Mouse (Mus musculus) intestine, postnatal 0 days (tissue): ENCODE data around the gene Snx30. TPM values are rescaled to one million over a fixed set of nuclear protein-coding genes. Genes with fewer than 3 reads are reported as not detected.
A peak's percentile ranks its signal among the peaks of the same experiment; 100 is the strongest.

Experiments
- ATAC-seq: fragments of 200-750 bp; cut with Nextera tagmentation; 2 replicates; pipeline ENCODE4 v1.8.0; 2017; ENCODE audit warnings: mild to moderate bottlenecking, moderate TSS enrichment, moderate library complexity
- H3K27ac ChIP-seq: fragments of 300-500 bp; sonication (generic); 2 replicates; pipeline ENCODE4 v1.5.1; 2014; ENCODE audit warnings: mild to moderate bottlenecking, low read depth, low read length, moderate library complexity
- H3K27me3 ChIP-seq: fragments of 300-500 bp; sonication (generic); replicated peaks from 2 replicates; pipeline ENCODE4 v1.6.1; 2014; ENCODE audit warnings: low read length, mixed read lengths; ENCODE audit not compliant: control insufficient read depth, insufficient read depth
- H3K36me3 ChIP-seq: fragments of 300-500 bp; sonication (generic); 2 replicates; pipeline ENCODE4 v1.6.1; 2014; ENCODE audit warnings: mild to moderate bottlenecking, moderate library complexity; ENCODE audit not compliant: control insufficient read depth, insufficient read depth
- H3K4me1 ChIP-seq: fragments of 300-500 bp; sonication (generic); replicated peaks from 2 replicates; pipeline ENCODE4 v1.6.1; 2014; ENCODE audit warnings: antibody characterized with exemption, low read length, mixed read lengths; ENCODE audit not compliant: control insufficient read depth, insufficient read depth
- H3K4me2 ChIP-seq: fragments of 300-500 bp; sonication (generic); replicated peaks from 2 replicates; pipeline ENCODE4 v1.6.1; 2014; ENCODE audit warnings: low read depth, mild to moderate bottlenecking, moderate library complexity
- H3K4me3 ChIP-seq: fragments of 300-500 bp; sonication (generic); 2 replicates; pipeline ENCODE4 v1.5.1; 2014; ENCODE audit warnings: low read depth, low read length
- H3K9ac ChIP-seq: fragments of 300-500 bp; sonication (generic); 2 replicates; pipeline ENCODE4 v1.6.1; 2014; ENCODE audit warnings: mild to moderate bottlenecking, low read depth, low read length
- H3K9me3 ChIP-seq: fragments of 300-500 bp; sonication (generic); 2 replicates; pipeline ENCODE4 v1.6.1; 2016; ENCODE audit warnings: mixed run types; ENCODE audit not compliant: control insufficient read depth
- CTCF ChIP-seq: sonication (generic); IDR thresholded peaks from 2 replicates; pipeline ENCODE4 v1.5.1; 2016; ENCODE audit warnings: low read depth, mild to moderate bottlenecking, control low read depth, antibody characterized with exemption, moderate library complexity
- WGBS: fragments of 180-500 bp; shearing (Covaris S2); extraction: QIAGEN DNeasy Blood & Tissue Kit; methylation state at CpG from one replicate; pipeline ENCODE4 v1.1.7; 2014; 5-methylcytosine and 5-hydroxymethylcytosine counted together
- polyA plus RNA-seq: library from polyadenylated mRNA; unstranded; fragments of >200 nt; fragmentation: Nextera tagmentation; extraction: Ambion mirVana; gene quantifications from 2 replicates; pipeline ENCODE4 v1.2.1, GENCODE M21; 2015

Snx30 gene
- polyA plus RNA-seq, 1 experiment from 2014 or later: 5.1 TPM

DNA sequence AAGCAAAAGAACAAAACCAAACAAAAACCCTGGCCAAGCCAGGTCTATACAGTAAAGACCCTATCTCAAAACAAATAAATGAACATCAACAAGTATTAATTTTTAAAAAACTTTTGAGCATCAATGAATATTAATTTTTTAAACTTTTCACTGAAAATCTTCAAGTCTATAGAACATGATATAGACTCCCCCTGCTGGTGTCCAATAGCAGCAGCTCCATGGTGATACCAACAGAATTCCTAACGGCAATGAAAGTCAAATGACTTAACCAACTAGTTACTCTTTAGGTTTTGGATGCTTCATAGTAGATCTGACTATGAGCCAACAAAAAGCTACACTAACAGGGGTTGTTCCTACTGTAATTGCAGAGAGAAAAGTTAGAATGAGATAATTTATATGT is 25.1 kb upstream of the Snx30 start:
- ATAC-seq: no peak
- Histone ChIP-seq H3K9ac (no peak overlapping the region), H3K27ac (no peak overlapping the region), H3K36me3 (no peaks in the 10 kb centered on the region), H3K9me3 (no peaks in the 10 kb centered on the region), H3K4me2 (no peak overlapping the region), H3K27me3 (no peaks in the 10 kb centered on the region), H3K4me3 (no peak overlapping the region), H3K4me1 (no peaks in the 10 kb centered on the region)
- WGBS: 8% methylated on average over 1 of the region's 1 CpGs
- peak; percentile 67 for TF ChIP-seq CTCF

DNA sequence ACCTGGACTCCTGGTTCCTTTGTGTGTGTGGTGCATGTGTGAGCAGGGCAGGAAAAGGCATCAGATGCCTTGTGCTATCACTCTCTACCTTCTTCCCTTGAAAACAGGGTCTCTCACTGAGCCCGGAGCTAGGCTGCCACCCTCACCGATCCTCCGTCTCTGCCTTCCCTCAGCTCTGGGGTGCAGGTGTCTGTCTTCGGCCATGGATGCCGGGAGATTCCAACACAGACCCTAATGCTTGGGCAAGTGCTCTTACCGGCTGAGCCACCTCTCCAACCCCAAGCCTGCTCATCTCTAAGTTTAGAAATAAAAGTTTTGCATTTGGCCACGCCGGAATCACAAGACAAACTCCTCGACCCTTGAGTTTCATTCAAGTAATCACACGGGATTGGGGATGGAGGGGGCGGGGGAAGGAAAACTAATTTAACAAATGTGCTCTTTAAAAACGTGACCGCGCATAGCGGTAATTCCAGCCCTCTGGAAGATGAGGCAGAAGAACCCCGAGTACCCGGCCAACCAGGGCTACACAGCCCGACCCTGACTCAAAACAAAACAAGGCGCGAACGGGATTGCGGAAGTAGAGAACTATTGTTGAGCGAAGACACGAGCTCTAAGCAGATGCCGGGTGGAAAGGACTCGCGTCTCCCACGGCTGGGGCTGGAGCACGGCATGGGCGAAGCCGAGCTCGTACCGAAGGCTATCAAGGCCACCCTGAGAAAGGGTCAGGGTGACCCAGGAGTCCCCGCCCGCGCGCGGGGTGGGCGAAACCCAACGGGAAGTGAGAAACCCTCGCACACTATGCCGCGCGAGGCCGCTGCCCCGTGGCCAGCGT is 22.6 kb upstream of the Snx30 start:
- TF ChIP-seq CTCF: no peak
- H3K9ac ChIP-seq: peak overlapping the region; percentile 81
- H3K27ac ChIP-seq: no peak overlapping the region; the same call in 1 of the 2 replicates
- H3K27me3 ChIP-seq: no peaks in the 10 kb centered on the region
- under 1% methylated on average over 47 of the region's 47 CpGs for WGBS
- peak overlapping the region; percentile 99 for H3K4me3 ChIP-seq
- no peaks in the 10 kb centered on the region for H3K4me1 ChIP-seq
- no peaks in the 10 kb centered on the region for H3K9me3 ChIP-seq
- H3K36me3 ChIP-seq: no peaks in the 10 kb centered on the region
- H3K4me2 ChIP-seq: peak overlapping the region; percentile 80
- ATAC-seq: peak; percentile 42

DNA sequence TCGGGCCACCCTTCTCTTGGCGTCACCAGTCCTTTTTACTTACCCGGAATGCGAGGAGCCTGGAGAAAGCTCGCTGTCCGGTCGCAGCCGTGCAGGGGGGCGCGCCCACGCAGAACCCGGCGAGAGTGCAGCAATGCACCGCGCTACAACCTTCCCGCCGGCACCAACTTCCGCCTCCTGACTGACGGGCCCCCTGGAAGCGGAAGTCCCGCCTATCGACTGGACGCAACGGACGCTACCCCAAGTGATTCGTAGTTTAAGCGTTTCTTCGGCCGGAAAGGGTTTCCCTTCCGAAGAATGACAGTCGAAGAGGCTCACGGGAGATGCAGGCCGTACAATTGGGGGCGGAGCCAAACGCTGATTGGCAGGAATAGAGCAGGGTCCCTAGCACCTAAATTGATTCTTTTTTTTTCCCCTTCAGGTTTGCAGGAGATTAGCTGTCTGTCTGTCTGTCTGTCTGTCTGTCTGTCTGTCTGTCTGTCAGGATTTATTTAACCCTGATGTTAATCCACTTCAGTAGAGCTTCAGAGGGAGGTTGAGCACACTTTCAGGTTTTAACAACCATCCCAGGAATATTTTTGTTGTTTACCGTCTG is 21.9 kb upstream of the Snx30 start:
- H3K36me3 ChIP-seq: no peaks in the 10 kb centered on the region
- peak overlapping the region; percentile 99 for H3K4me3 ChIP-seq
- H3K4me2 ChIP-seq: peak overlapping the region; percentile 80
- WGBS: under 1% methylated on average over 36 of the region's 36 CpGs
- H3K9me3 ChIP-seq: no peaks in the 10 kb centered on the region
- no peak overlapping the region; the same call in 1 of the 2 replicates for H3K27ac ChIP-seq
- no peaks in the 10 kb centered on the region for H3K27me3 ChIP-seq
- peak; percentile 97 for ATAC-seq
- peak overlapping the region; percentile 81 for H3K9ac ChIP-seq
- H3K4me1 ChIP-seq: no peaks in the 10 kb centered on the region
- TF ChIP-seq CTCF: no peak

DNA sequence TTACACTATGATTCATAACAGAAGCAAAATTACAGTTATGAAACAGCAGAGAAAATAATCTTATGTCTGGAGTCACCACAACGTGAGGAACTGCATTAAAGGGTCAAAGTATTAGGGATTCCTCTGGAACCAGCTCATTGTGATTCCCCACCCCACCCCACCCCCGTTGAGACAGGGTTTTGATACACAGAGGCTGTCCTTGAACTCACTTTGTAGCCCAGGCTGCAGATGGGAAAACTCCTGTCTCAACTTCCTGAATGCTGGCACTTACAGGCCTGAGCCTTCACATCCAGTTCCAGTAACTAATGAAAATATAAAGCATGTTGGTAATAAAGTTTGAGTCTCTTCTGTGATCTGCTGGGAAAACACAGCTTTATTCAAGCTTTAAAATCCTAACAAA is 20.2 kb upstream of the Snx30 start:
- no peak overlapping the region for H3K9ac ChIP-seq
- no peaks in the 10 kb centered on the region for H3K36me3 ChIP-seq
- no peak for TF ChIP-seq CTCF
- no peaks in the 10 kb centered on the region for H3K27me3 ChIP-seq
- no peak for ATAC-seq
- no peak overlapping the region for H3K4me2 ChIP-seq
- WGBS: 13% methylated on average over 2 of the region's 2 CpGs
- H3K4me3 ChIP-seq: no peak overlapping the region
- no peak overlapping the region for H3K27ac ChIP-seq
- no peaks in the 10 kb centered on the region for H3K4me1 ChIP-seq
- H3K9me3 ChIP-seq: no peaks in the 10 kb centered on the region

DNA sequence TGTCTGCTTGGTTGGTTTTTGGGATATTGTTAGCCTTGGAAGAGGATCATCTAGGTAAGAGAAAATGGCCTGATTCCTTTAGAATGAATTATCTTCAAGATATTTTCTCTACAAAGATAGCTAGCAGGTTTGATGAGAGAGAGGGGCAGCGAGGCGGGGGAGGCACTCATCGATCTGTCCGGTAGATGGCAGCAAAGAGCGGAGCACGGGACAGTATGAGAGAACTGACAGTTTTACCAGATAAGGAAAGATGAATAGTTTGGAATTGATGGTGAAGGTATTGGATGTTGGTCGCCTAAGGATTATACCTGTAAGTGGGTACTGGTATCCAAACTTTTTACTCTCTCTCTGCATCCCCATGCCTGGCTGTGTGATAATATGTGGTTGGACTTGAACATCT is 19.0 kb upstream of the Snx30 start:
- peak; percentile 96 for TF ChIP-seq CTCF
- no peak overlapping the region for H3K4me2 ChIP-seq
- ATAC-seq: no peak
- H3K4me3 ChIP-seq: no peak overlapping the region
- no peaks in the 10 kb centered on the region for H3K4me1 ChIP-seq
- under 1% methylated on average over 7 of the region's 7 CpGs for WGBS
- no peak overlapping the region for H3K9ac ChIP-seq
- no peaks in the 10 kb centered on the region for H3K36me3 ChIP-seq
- no peaks in the 10 kb centered on the region for H3K9me3 ChIP-seq
- H3K27ac ChIP-seq: no peak overlapping the region
- H3K27me3 ChIP-seq: no peaks in the 10 kb centered on the region

DNA sequence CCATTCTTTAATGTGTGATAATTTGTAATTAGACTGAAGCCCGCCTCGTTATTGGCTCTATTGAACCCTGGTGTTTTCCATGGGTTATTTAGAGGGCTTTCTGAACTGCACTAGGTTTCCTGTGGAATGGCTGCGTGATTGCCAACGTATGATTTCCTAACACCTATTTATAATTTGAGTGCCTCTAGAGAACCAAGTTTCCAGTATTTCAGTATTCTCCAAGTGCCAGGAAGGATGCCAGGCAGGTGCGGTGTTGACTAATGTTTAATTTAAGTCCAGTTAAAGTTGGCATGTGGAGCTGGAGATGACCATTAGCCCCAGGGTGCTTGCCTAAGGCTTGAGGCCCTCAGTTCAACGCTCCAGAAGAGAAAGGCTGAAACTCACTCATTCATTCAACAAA is 18.5 kb upstream of the Snx30 start:
- no peak overlapping the region for H3K4me2 ChIP-seq
- no peak for TF ChIP-seq CTCF
- H3K9ac ChIP-seq: no peak overlapping the region
- no peaks in the 10 kb centered on the region for H3K4me1 ChIP-seq
- H3K9me3 ChIP-seq: no peaks in the 10 kb centered on the region
- H3K36me3 ChIP-seq: no peaks in the 10 kb centered on the region
- H3K27ac ChIP-seq: no peak overlapping the region
- no peaks in the 10 kb centered on the region for H3K27me3 ChIP-seq
- ATAC-seq: no peak
- H3K4me3 ChIP-seq: no peak overlapping the region
- whole genome bisulfite sequencing: 71% methylated on average over 6 of the region's 6 CpGs
